Mouse (Mus musculus) brain, adult 2 months (tissue): ENCODE measurements around the gene Agfg1.
"Not testable (repeated sequence)": the region's sequence is repeated elsewhere in the genome, so short reads cannot be mapped to it uniquely, and the experiment has no call there.

Experiments used
- DNase-seq: peaks from one replicate; pipeline ENCODE4 v3.0.0; 2011; ENCODE audit warnings: low read depth, low spot score

Gene Agfg1

GRCm38 (mm10) chr1:82905886-82906285 is 66.6 kb downstream of the Agfg1 start:
- DNase-seq, result no peak

DNA sequence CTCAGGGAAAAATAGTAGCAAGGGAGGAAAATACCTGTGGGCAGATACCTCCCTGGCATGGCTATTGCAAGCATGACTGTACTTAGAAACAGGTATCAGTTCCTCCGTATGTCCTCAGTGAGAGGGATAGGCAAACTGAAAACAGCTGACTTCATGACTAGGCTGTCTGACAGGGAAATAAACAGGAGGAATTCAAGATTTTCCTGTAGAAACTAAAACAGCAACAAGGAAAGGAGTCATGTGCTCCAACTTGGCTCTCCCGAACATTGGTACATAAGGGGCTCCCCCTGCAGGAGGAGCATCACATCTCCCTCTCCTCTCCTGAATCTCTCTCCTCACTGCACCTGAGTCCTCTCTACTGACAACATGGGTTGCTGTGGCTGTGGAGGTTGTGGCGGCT is 73.7 kb downstream of the Agfg1 start, which contains the start of gene A030005L19Rik:
Gene A030005L19Rik, plus strand, starts transcription at position 301 of the 400 bp plus-strand sequence.
- DNase-seq, result no peak

DNA sequence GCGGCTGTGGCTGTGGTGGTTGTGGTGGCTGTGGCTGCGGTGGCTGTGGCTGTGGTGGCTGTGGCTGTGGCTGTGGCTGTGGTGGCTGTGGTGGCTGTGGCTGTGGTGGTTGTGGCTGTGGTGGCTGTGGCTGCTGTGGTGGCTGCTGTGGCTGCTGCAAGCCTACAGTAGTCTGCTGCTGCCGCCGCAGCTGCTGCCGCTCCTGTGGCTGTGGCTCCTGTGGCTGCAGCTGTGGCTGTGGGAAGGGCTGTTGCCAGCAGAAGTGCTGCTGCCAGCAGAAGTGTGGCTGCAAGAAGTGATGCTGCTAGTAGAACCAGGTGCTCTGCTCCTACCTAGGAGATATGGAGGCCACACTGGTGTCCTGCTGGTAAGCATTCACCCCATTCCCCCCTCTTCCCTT is 74.2 kb downstream of the Agfg1 start:
- not testable (repeated sequence) for DNase-seq

DNA sequence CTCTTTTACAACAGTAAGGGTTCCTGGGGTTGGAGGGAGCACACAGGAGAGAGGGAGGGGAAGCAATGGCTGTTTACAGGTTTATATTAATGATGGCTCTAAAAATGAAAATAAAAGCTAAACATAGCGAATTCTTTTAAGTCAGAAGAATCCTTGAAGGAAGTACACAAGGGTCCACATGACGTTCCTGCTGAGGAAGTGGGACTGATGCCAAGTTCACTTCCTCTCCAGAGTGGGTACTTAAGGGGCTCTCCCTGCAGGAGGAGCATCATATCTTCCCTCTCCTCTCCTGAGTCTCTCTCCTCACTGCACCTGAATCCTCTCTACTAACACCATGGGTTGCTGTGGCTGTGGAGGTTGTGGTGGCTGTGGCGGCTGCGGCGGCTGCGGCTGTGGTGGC is 85.4 kb downstream of the Agfg1 start, which contains the start of gene A030014E15Rik:
Gene A030014E15Rik, plus strand, starts transcription at position 268 of the 400 bp plus-strand sequence.
- DNase-seq, result no peak

GRCm38 (mm10) chr1:82930558-82930957 is 91.3 kb downstream of the Agfg1 start:
- DNase-seq, result not testable (repeated sequence)

DNA sequence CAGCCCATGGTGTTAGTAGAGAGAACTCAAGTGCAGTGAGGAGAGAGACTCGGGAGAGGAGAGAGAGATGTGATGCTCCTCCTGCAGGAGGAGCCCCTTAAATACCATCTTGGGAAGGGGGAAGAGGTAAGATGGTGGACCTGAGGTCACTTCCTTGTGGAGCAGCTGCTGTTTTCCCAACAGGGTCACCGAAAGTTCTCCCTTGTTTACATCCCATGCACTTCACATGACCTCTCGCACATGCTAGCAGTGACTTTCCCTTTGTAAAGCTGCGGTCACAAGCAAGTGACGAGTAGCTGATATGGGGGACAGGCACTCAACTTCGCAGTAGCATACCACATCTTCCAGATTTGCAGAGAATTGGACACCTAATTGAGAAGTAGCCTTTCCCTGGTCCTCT is 92.0 kb downstream of the Agfg1 start, which contains the start of gene Gm6217:
Gene Gm6217, minus strand, starts transcription at position 74 of the 400 bp plus-strand sequence.
- not testable (repeated sequence) for DNase-seq

- DNase-seq, result no peak
These were observed 99.4 kb downstream of the Agfg1 start for GRCm38 (mm10) chr1:82938666-82939065.

- not testable (repeated sequence) for DNase-seq
These were observed 103.2 kb downstream of the Agfg1 start for GRCm38 (mm10) chr1:82942505-82942904.

- DNase-seq, result not testable (repeated sequence)
These were observed 104.0 kb downstream of the Agfg1 start, which contains the start of gene A030003K21Rik for GRCm38 (mm10) chr1:82943295-82943694. Gene A030003K21Rik, minus strand, starts transcription at chr1:82943388.

- DNase-seq, result not testable (repeated sequence)
These were observed 106.7 kb downstream of the Agfg1 start for GRCm38 (mm10) chr1:82946029-82946428.

- DNase-seq, result no peak
These were observed 109.3 kb downstream of the Agfg1 start for GRCm38 (mm10) chr1:82948601-82949000.
